Mouse (Mus musculus) lung, adult 2 months (tissue): ENCODE measurements at regions not wholly inside any gene's neighbourhood (a gene's known extent, or its start where the extent isn't known, plus 50 kb on each side); places are given as distances from the start of the nearest gene placed in this dataset.

Experiments used
- CTCF ChIP-seq: fragments of 200-500 bp; IDR thresholded peaks from 2 replicates; pipeline ENCODE4 v1.5.1; 2011; ENCODE audit warnings: mild to moderate bottlenecking, low read length, control low read depth; ENCODE audit not compliant: insufficient read depth
- POLR2A ChIP-seq: fragments of 200-500 bp; IDR thresholded peaks from 2 replicates; pipeline ENCODE4 v1.6.1; 2011; ENCODE audit warnings: low read depth, mild to moderate bottlenecking, control low read depth, low read length, borderline replicate concordance; ENCODE audit errors: extremely low read depth

GRCm38 (mm10) chr11:19246390-19247114 lies 227.8 kb upstream of the Meis1 start:
- TF ChIP-seq CTCF (no peak), POLR2A (no peak)
